Mouse (Mus musculus) Muller cell, postnatal 12 days (primary cell): Measurements from ENCODE around the gene Sema7a.

Source experiments
- DNase-seq: peaks from one replicate; pipeline ENCODE4 v3.0.0-alpha.2; 2015; ENCODE audit errors: inconsistent ontology term

The Sema7a gene

GRCm38 (mm10) chr9:57959886-57960866, 20.3 kb downstream of the Sema7a start:
- DNase-seq = no peak

GRCm38 (mm10) chr9:57961226-57961625, 21.3 kb downstream of the Sema7a start:
- no peak for DNase-seq

- no peak for DNase-seq
These were observed 22.2 kb downstream of the Sema7a start for GRCm38 (mm10) chr9:57961863-57962778.

DNA sequence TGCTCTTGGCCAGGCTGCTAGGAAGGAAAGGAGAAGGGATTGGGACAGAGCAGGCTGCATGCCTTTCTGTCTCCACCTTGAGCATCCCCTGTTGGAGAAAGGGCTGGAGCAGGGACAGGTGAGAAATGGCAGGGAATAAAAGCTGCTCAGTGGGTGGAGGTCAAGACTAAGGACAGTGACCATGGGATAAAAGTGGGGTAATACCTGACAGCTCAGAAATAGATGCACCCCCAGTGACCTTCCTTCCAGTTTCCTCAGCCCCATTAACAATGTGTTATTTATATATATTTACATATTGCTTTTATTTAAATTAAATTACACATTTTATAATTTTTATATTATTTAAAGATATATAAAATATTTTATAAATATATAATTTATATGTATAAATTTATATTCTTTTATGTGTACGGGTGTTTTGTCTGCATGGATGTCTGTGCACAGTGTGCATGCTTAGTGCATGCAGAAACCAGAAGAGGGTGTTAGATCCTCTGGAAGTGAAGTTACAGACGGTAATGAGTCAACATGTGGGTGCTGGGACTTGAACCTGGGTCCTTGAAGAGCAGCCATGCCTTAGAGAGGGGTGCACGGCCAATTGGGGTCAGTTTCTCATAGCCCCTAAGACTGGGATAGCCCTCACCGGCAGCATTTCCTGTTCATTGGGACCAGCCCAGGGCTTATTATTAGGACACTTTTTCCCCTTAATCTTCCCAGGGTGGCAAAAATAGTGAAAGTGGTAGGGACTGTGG, 23.5 kb downstream of the Sema7a start:
- no peak for DNase-seq

DNA sequence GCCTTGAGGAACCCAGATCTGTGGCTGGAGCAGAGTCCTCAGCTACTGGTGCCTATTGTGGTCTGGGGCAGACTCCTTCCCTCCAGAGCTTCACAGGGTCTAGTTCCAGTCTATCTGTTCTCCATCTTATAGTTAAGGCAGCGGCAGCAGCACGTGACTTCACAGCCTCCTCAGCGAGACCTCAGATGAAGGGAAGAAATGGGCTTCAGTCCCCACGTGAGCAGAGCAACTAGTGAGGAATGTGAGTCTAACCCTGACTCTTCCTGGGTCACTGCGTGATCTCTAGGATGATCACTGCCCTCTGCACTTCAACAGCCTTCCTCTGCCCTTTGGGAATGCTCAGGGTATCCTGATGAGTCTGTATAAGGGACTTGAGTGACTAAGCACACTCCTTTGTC, 24.1 kb downstream of the Sema7a start:
- no peak for DNase-seq

GRCm38 (mm10) chr9:57964528-57965250, 24.8 kb downstream of the Sema7a start:
- no peak for DNase-seq

GRCm38 (mm10) chr9:57965281-57966185, 25.6 kb downstream of the Sema7a start:
- DNase-seq = no peak

DNA sequence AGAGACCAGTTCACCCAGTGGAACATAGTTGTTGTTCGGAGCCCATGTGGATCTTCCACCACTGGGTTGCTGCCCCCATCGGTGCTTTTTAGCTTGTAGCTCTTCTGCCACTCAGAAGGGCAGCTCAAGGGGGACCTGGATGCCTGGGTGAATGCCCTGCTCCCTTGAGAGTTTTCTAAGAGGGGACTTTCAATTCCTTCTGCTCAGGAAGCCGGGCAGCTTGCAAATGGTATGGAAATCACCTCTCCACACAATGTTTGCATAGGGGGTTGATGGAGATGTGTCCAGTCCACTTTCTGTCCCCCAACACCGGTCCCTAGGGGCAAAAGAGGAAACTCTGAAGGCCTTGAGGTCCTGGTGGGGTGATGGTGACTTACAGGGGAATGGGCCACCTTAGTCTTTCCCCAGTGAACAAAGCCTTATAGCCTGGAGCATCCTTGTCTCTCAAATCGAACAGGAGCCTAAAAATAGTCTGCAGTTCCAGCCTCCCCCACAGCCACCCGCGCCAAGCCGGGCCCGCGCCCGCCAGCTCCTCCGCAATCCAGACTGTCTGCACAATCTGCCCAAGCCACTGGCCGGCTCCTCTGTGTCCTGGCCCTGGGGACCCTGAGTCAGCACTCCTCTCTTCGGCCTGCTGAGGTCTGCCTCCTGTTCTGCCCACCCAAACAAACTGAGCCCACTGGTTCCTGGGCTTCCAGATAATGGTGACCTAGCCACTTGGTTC, 27.5 kb downstream of the Sema7a start:
- no peak for DNase-seq

DNA sequence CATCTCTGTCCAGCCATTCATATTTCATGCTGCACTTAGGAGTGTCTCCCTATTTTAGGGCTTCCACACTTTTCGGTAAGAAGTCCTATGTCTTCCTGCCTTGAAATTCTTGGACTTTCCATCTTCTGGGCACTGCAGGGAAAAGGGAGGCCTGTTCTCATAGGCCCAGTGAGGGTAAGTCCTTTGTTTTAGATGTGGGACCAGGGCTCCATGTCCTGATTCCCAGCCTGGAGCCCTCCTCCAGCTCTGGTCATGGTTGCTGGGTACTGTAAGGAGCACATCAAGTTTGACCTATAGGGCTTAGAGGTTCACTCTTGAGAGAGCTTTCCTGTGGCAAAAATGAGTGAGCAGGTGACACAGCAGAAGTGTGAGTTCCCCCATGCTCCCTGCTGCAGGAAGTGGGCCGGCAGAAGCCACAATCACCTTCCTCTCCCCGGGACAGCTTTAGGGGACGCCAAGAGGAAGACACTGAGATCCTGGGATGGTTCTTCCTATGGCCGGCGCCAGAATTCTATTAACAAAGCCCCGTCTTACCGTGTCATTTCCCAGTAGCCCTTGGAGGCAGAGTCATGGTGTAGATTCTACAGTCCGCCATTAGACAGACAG, 28.4 kb downstream of the Sema7a start:
- DNase-seq = no peak

DNA sequence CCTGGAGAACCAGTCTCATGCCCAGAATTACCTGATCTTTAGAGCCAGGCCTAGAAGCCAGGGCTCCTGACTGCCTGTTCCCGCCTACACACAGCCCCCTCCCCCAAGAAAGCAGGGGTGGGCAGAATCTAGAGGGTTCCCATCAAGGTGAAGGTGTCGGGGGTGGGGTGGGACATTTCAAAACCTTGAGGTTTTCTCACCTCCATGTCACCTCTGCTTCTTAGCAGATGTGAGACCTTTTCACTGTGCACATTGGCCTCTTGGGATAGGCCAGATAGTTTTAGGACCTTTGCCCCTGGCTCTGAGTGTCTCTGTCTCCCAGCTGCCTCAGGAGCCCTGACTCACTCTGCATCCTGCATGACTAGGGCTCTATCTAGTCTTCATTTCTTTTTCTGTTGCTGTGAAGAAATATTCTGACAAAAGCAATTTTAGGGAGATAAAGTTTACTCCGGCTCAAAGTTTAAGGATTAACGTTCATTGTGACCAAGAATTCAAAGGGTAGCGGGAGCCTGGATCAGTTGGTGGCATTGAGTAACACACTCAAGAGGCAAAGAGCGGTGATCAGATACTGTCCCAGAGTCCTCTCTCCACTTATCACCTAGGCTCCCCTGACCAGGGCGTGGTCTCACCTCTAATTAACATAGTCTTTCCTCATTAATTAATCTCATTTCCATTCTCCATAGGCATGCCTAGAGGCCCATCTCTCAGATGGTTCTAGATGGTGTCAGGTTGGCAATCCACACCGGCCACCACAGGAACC, 29.1 kb downstream of the Sema7a start:
- no peak for DNase-seq

GRCm38 (mm10) chr9:57969736-57970495, 30.0 kb downstream of the Sema7a start:
- no peak for DNase-seq

DNA sequence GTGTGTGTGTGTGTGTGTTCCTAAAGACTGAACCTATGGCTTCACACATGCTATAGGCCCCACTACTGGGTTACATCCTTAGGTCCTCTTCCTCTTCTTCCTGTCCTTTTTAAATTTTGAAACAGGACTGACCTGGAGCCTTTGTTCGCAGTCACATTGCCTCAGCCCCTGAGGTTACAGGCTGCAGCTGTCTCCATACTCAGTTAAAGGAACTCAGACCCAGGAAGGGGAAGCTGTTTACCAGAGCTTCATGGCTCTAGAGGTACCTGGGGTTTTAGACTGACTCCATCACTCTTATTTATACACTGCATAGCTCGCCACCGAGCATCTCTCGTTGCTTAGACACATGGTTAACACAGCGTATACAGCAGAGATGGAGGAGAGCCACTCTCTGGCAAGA, 31.5 kb downstream of the Sema7a start:
- no peak for DNase-seq

DNA sequence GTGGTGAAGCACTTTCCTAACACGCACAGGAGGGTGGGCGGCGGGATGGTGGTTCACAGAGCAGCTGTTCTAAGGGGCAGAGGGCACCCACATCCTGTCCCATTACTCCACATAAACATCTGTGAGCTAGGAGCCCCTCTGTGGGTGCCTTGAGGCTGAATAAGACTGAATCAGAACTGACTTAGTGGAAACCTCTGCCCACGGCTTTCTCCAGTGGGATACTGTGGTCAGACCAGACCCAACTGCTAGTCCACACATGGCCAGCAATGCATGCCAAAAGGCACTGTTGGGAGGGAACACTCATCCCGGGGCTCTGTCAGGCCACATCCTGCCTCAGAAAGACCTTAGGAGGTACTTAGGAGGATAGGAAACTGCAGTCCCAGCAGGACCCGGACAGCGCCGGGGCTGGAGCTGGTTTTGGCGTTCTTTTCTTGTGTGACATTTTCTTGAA, 32.3 kb downstream of the Sema7a start:
- peak; percentile 46 for DNase-seq

DNA sequence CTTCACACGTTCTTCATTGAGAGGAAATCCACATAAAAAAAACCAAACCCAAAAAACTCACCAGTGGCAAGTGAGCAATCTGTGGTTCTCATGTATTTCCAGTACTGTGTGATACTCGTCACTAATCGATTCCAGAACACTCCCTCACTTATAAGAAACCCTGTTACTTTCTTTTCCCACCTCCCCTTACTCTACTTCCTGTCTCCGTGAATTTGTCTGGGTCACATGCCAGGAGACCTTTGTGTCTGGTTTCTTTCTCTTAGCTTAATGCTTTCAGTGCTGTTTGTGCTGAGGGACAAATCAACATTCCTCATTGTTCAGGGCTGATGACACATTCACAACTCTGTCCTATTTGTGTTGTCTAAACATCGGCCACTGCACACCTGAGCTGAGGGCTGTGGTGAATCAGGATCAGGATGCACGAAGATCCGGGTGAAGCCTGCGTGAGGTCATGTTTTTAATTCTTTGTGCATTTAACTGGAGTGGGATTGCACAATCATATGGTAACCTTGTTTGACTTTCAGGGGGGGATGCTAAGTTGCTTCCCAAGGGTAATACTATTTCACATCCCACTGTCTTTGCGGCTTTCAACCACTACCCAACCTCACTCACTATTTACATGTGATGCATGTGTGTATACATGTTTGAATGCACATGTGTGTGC, 33.0 kb downstream of the Sema7a start:
- no peak for DNase-seq

- no peak for DNase-seq
These were observed 33.6 kb downstream of the Sema7a start for GRCm38 (mm10) chr9:57973440-57974066.

DNA sequence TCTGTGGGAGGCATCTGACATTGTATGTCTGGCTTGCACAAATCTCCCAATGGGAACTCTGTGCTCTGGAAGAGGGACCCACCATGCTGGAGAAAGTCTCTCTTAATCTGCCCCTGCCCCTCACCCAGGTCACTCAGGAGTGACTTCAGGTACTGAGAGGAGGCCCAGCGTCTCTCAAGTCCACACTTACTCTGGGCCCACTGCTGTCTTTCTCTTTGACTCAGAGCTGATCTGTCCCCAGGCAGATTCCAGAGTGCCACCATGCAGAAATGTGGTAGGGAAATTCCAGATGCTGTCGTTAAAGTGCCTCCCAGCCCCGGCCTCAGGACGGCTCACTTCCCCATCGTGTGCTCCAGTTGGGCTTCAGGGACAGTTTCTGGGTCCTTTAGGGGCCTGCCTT, 34.3 kb downstream of the Sema7a start:
- no peak for DNase-seq
